Mouse (Mus musculus) forebrain, postnatal 0 days (tissue): ENCODE data around the gene Car14. TPM values are rescaled to one million over a fixed set of nuclear protein-coding genes. Genes with fewer than 3 reads are reported as not detected.
"Not testable (repeated sequence)": the region's sequence is repeated elsewhere in the genome, so short reads cannot be mapped to it uniquely, and the experiment has no call there.

Experiments
- ATAC-seq: fragments of 200-750 bp; cut with Nextera tagmentation; 2 replicates; pipeline ENCODE4 v1.8.0; 2017; ENCODE audit warnings: mild to moderate bottlenecking, moderate library complexity
- DNase-seq: peaks from one replicate; pipeline ENCODE4 v3.0.0-alpha.2; 2015
- H3K27ac ChIP-seq: fragments of 300-500 bp; sonication (generic); 2 replicates; pipeline ENCODE4 v1.5.1; 2014; ENCODE audit warnings: low read depth, mild to moderate bottlenecking, antibody characterized with exemption, low read length, moderate library complexity, mixed read lengths
- H3K27me3 ChIP-seq: fragments of 300-500 bp; sonication (generic); 2 replicates; pipeline ENCODE4 v1.6.1; 2014; ENCODE audit warnings: mild to moderate bottlenecking, low read length, mixed read lengths; ENCODE audit not compliant: insufficient read depth
- H3K36me3 ChIP-seq: fragments of 300-500 bp; sonication (generic); 2 replicates; pipeline ENCODE4 v1.6.1; 2014; ENCODE audit warnings: mild to moderate bottlenecking, moderate library complexity; ENCODE audit not compliant: insufficient read depth
- H3K4me1 ChIP-seq: fragments of 300-500 bp; sonication (generic); 2 replicates; pipeline ENCODE4 v1.6.1; 2014; ENCODE audit warnings: antibody characterized with exemption; ENCODE audit not compliant: insufficient read depth
- H3K4me2 ChIP-seq: fragments of 300-500 bp; sonication (generic); 2 replicates; pipeline ENCODE4 v1.6.1; 2014; ENCODE audit warnings: low read depth, mild to moderate bottlenecking, moderate library complexity
- H3K4me3 ChIP-seq: fragments of 300-500 bp; sonication (generic); 2 replicates; pipeline ENCODE4 v1.5.1; 2014; ENCODE audit warnings: low read depth, low read length, mixed read lengths
- H3K9ac ChIP-seq: fragments of 300-500 bp; sonication (generic); 2 replicates; pipeline ENCODE4 v1.6.1; 2014; ENCODE audit warnings: mild to moderate bottlenecking
- H3K9me3 ChIP-seq: fragments of 300-500 bp; sonication (generic); 2 replicates; pipeline ENCODE4 v1.6.1; 2016; ENCODE audit warnings: low read length
- CTCF ChIP-seq: sonication (generic); IDR thresholded peaks from 2 replicates; pipeline ENCODE4 v1.5.1; 2016; ENCODE audit warnings: antibody characterized with exemption, control low read depth, low read depth
- WGBS: fragments of 180-500 bp; shearing (Covaris S2); extraction: QIAGEN DNeasy Blood & Tissue Kit; methylation state at CpG from one replicate; pipeline ENCODE4 v1.1.7; 2014; 5-methylcytosine and 5-hydroxymethylcytosine counted together
- polyA plus RNA-seq: library from polyadenylated mRNA; unstranded; fragments of >200 nt; fragmentation: Nextera tagmentation; extraction: Ambion mirVana; gene quantifications from 2 replicates; pipeline ENCODE4 v1.2.1, GENCODE M21; 2015
- total RNA-seq: library from RNA; depleted of rRNA; stranded (reverse); fragments of >200 nt; gene quantifications from 2 replicates; pipeline ENCODE4 v1.2.3, GENCODE M21; 2014

Car14 gene
- total and polyA plus RNA-seq, 2 experiments from 2014 or later = 5.0 to 12.8 TPM

- Histone ChIP-seq H3K4me3 (no peak overlapping the region), H3K36me3 (peaks cover 23% of the 10 kb centered on the region; the same call in 1 of the 2 replicates), H3K27me3 (no peaks in the 10 kb centered on the region)
These were observed 38.9 kb downstream of the Car14 start for GRCm38 (mm10) chr3:95865571-95865970.

GRCm38 (mm10) chr3:95865050-95865449, 39.4 kb downstream of the Car14 start:
- TF ChIP-seq CTCF = no peak
- Histone ChIP-seq H3K27ac (no peak overlapping the region), H3K4me2 (no peak overlapping the region), H3K9me3 (no peaks in the 10 kb centered on the region), H3K4me1 (no peaks in the 10 kb centered on the region), H3K27me3 (no peaks in the 10 kb centered on the region), H3K4me3 (no peak overlapping the region), H3K36me3 (peaks cover 23% of the 10 kb centered on the region; the same call in 1 of the 2 replicates), H3K9ac (no peak overlapping the region)
- WGBS = 87% methylated on average over 5 of the region's 5 CpGs
- DNase-seq (no peak), ATAC-seq (no peak)

More at GRCm38 (mm10) chr3:95865571-95865970, 38.9 kb downstream of the Car14 start:
- 96% methylated on average over 20 of the region's 20 CpGs for WGBS
- DNase-seq (no peak), ATAC-seq (no peak)
- TF ChIP-seq CTCF = no peak
- Histone ChIP-seq H3K27ac (no peak overlapping the region), H3K9me3 (no peaks in the 10 kb centered on the region), H3K4me2 (no peak overlapping the region), H3K4me1 (peaks cover 2% of the 10 kb centered on the region; the same call in 1 of the 2 replicates), H3K9ac (no peak overlapping the region)

- H3K27me3 ChIP-seq = no peaks in the 10 kb centered on the region
- no peak overlapping the region for H3K27ac ChIP-seq
- no peaks in the 10 kb centered on the region for H3K9me3 ChIP-seq
- no peak overlapping the region for H3K9ac ChIP-seq
- no peak for ATAC-seq
- no peak overlapping the region for H3K4me3 ChIP-seq
- H3K4me1 ChIP-seq = no peaks in the 10 kb centered on the region
- no peak overlapping the region for H3K4me2 ChIP-seq
- 85% methylated on average over 7 of the region's 7 CpGs for WGBS
- TF ChIP-seq CTCF = no peak
- H3K36me3 ChIP-seq = peaks cover 18% of the 10 kb centered on the region; the same call in 1 of the 2 replicates
- no peak for DNase-seq
These were observed 40.9 kb downstream of the Car14 start for GRCm38 (mm10) chr3:95863578-95863977.

DNA sequence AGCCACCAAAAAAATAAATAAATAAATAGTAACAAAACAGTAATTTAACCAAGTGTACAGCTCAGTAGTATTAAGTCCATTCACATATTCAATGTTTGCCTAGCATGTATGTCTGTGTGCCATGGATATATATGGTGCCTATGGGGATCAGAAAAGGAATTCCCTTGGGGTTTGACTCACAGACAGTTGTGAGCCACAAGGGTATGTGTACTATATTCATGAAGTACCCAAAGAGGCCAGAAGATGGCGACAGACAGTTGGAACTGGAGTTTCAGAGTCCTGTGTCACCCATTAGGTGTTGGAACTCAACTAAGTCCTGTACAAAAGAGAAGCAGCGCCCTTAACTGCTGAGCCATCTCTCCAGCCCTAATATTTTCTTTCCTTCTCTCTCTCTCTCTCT, 42.7 kb downstream of the Car14 start:
- Histone ChIP-seq H3K4me3 (no peak overlapping the region), H3K9ac (no peak overlapping the region), H3K4me1 (no peaks in the 10 kb centered on the region), H3K9me3 (no peaks in the 10 kb centered on the region), H3K27ac (no peak overlapping the region), H3K4me2 (no peak overlapping the region), H3K27me3 (no peaks in the 10 kb centered on the region), H3K36me3 (peaks cover 14% of the 10 kb centered on the region; the same call in 1 of the 2 replicates)
- ATAC-seq = peak; percentile 83
- 28% methylated on average over 2 of the region's 2 CpGs for WGBS
- DNase-seq = peak; percentile 81
- peak; percentile 81 for TF ChIP-seq CTCF

DNA sequence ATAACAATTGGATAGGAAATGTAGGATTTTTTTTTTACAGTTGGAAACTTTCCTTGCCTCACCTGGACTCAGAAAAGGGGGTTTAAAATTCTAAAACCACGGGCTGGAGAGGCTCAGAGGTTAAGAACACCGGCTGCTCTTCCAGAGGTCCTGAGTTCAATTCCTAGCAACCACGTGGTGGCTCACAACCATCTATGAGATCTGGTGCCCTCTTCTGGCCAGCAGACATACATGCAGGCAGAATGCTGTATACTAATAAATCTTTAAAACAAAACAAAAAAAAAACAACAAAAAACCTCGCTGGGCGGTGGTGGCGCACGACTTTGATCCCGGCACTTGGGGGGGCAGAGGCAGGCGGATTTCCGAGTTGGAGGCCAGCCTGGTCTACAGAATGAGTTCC, 43.3 kb downstream of the Car14 start:
- Histone ChIP-seq H3K9ac (no peak overlapping the region), H3K27me3 (no peaks in the 10 kb centered on the region), H3K4me1 (no peaks in the 10 kb centered on the region), H3K27ac (no peak overlapping the region), H3K4me3 (no peak overlapping the region), H3K36me3 (peaks cover 14% of the 10 kb centered on the region; the same call in 1 of the 2 replicates), H3K9me3 (no peaks in the 10 kb centered on the region), H3K4me2 (no peak overlapping the region)
- no peak for ATAC-seq
- no peak for DNase-seq
- TF ChIP-seq CTCF = peak; percentile 36; the same call in 1 of the 2 replicates
- WGBS = 79% methylated on average over 10 of the region's 10 CpGs

DNA sequence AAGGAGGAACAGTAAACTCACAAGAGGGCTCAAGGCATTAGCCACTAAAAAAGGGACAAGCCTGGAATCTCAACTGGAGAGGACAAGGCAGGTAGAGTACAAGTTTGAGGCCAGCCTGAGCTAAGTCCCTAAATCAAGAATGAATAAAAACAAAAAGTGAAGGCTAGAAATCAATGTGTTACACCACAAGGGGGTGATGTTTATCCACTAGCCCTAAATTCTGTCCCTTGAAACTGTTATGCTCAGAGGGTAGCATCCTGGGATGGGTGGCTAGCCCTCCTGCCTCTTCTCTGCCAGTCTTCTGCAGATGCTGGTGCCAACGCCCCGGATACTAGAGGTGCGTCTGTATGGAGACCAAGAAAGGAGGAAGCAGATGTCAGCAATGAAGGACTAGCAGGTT, 44.2 kb downstream of the Car14 start:
- Histone ChIP-seq H3K4me3 (no peak overlapping the region), H3K9ac (no peak overlapping the region), H3K36me3 (peaks cover 14% of the 10 kb centered on the region; the same call in 1 of the 2 replicates), H3K9me3 (no peaks in the 10 kb centered on the region), H3K4me2 (no peak overlapping the region), H3K27me3 (no peaks in the 10 kb centered on the region), H3K4me1 (no peaks in the 10 kb centered on the region), H3K27ac (no peak overlapping the region)
- no peak for DNase-seq
- peak; percentile 22; the same call in 1 of the 2 replicates for TF ChIP-seq CTCF
- 86% methylated on average over 3 of the region's 3 CpGs for WGBS
- no peak for ATAC-seq

DNA sequence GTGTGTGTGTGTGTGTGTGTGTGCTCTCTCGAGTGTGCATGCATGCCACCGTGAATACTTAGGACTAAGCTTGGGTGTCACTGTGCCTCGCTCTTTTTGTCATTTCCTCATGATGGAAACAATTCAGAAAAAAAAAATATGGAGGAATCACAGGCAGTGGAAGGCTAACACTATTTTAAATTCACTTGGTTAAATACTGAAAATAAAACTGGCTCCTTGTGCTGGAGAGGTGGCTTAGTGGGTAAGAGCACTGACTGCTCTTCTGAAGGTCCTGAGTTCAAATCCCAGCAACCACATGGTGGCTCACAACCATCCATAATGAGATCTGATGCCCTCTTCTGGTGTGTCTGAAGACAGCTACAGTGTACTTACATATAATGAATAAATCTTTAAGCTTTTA, 46.2 kb downstream of the Car14 start:
- WGBS = 83% methylated on average over 3 of the region's 3 CpGs
- not testable (repeated sequence) for DNase-seq, ATAC-seq

DNA sequence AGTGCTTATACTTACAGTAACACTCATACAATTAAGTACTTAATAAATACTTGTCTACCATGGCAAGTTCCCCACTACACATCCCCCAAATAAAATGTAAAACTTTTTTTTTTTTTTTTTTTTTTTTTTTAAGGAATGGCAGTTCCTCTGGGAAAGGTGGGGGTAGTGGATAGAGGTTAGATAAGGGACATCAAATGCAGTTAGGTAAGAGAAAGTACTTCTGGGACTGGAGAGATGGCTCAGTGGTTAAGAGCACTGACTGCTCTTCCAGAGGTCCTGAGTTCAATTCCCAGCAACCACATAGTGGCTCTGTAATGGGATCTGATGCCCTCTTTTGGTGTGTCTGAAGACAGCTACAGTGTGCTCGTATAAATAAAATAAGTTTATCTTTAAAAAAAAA, 47.4 kb downstream of the Car14 start:
- not testable (repeated sequence) for H3K36me3 ChIP-seq, H3K27me3 ChIP-seq, H3K27ac ChIP-seq, H3K4me1 ChIP-seq, H3K4me3 ChIP-seq, H3K9me3 ChIP-seq, ATAC-seq, H3K4me2 ChIP-seq, H3K9ac ChIP-seq, DNase-seq
- WGBS = 92% methylated on average over 1 of the region's 1 CpGs

More for the DNA sequence above, 46.2 kb downstream of the Car14 start:
- not testable (repeated sequence) for H3K36me3 ChIP-seq, H3K9me3 ChIP-seq, H3K4me3 ChIP-seq, H3K27ac ChIP-seq, H3K27me3 ChIP-seq, H3K9ac ChIP-seq, H3K4me1 ChIP-seq, H3K4me2 ChIP-seq
